Mouse (Mus musculus): ENCODE measurements at regions not wholly inside any gene's neighbourhood (a gene's known extent, or its start where the extent isn't known, plus 50 kb on each side); places are given as distances from the start of the nearest gene placed in this dataset.

DNA sequence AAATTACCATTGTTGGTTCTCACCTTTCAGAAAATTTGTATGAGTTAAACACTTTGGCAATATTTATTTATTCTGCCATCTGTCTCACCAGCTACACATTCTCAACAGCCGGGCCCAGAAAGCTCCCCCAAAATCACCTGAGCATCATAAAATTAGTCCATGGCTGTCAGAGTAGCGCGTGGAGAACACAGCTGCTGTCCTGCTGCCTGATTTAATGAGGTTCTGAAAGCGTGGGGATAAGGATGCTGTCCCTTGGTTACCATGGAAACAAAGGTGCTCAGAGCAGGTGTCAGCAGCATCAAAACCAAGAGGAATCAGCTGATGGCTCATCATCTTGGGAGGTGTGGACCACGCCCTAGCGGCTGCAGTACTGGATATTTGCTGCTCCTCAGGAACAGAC is 124.7 kb downstream of the Tex36 start:
- TF ChIP-seq TCF12 (IDR thresholded peaks at IDR 0.05; ENCODE audit: insufficient read depth, poor library complexity, severe bottlenecking) (no peak), CEBPB (IDR thresholded peaks at IDR 0.05; ENCODE audit: insufficient read depth, poor library complexity, severe bottlenecking) (no peak), POLR2A (IDR thresholded peaks at IDR 0.05; ENCODE audit: insufficient read length, low read depth) (no peak), POLR2AphosphoS2 (IDR thresholded peaks at IDR 0.05; ENCODE audit: insufficient read length, low read depth) (no peak), MAX (IDR thresholded peaks at IDR 0.05; ENCODE audit: low read depth) (no peak), MYOD1 (IDR thresholded peaks at IDR 0.05; ENCODE audit: control insufficient read depth in 1 of 3, insufficient read length in 2 of 3, low read depth in 2 of 3) (no peak), USF1 (IDR thresholded peaks at IDR 0.05; ENCODE audit: low read depth) (no peak)
